In the genomic region with DNA sequence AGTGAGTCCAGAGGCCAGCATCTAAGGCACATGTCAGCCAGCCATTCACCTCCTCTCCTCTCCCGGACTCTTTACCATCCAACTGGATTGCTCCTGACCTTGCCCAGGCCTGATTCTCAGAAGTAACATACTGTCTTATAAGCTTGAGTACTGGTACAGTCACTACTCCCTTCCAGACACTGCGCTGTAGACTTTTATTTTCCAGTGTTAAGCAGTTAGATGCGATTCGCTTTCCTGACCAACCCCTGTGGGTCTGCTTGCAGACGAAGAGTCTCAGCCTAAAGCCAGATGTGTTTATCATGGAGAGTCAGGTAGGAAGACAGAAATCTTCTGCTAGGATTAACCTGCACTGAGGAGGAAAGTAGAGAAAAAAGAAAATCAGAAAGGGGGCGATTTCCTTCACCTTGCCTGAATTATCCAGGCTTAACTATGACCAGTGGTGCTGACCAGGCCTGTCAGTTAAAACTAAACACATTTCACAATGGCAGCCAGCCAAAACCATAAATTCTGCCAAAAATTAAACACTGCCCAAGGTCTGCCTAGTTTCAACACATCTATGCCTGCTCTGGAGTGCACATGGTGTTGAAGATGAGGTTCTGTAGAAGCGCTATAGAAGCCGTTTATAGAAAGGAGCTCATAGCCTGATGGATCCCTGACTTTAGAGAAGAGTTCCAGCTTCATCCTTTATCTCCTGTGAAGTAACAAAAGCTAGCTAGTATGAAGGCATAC, we compare ENCODE assay signal across 13 mouse cellular contexts.
A peak's percentile ranks its signal among the peaks of the same experiment; 100 is the strongest.
DNase-seq lines count a peak whose midpoint lies in the region.
"Had no signal": no experiment of that assay in that cellular context is flagged by ENCODE, and none has a peak within 500 bp of the region (broad histone marks: within the 10 kb centered on the region; RNA-seq: fewer than 3 reads in every experiment).

No protein-coding gene starts in this region.

- intact Hi-C loops in heart, postnatal 10 days (cut with DNase I), result no loop called here
- intact Hi-C loops in heart, postnatal 36 days (cut with DNase I), result no loop called here

- H3K4me1 ChIP-seq in hindbrain, embryonic 10.5 days (replicated peaks), result peaks cover 20% of the 10 kb centered on the region
- H3K4me1 ChIP-seq: heart, embryonic 15.5 days had no signal

- H3K27me3 ChIP-seq in hindbrain, embryonic 10.5 days (ENCODE audit: insufficient read depth, poor library complexity, severe bottlenecking), result peaks cover 34% of the 10 kb centered on the region
- H3K27me3 ChIP-seq: CH12.LX; heart, embryonic 15.5 days had no signal

- 90% methylated on average over 8 of the region's 8 CpGs for WGBS in hindbrain, embryonic 10.5 days

- H3K36me3 ChIP-seq in hindbrain, embryonic 10.5 days, result no peaks in the 10 kb centered on the region
- H3K36me3 ChIP-seq: heart, embryonic 15.5 days had no signal

- peak; percentile 36 to 46 for DNase-seq in heart, postnatal 10 days
- no peak for DNase-seq in heart, postnatal 36 days
- DNase-seq in lung, postnatal 10 days, result peak; percentile 20
- no peak for DNase-seq in lung, postnatal 4 days
- peak; percentile 62 for DNase-seq in kidney, postnatal 14 days
- DNase-seq in yolk sac, embryonic 10.5 days (ENCODE audit: low spot score), result peak; percentile 73
- DNase-seq in hindbrain, embryonic 10.5 days (ENCODE audit: low spot score), result no peak
- DNase-seq in B cell, adult 2 months, result no peak
- DNase-seq: lung, adult 18-20 months; thymus, postnatal 25 days had no signal

- H3K27ac ChIP-seq in hindbrain, embryonic 10.5 days, result no peak overlapping the region
- H3K27ac ChIP-seq: heart, embryonic 15.5 days had no signal

- no peak overlapping the region for H3K4me3 ChIP-seq in hindbrain, embryonic 10.5 days
- H3K4me3 ChIP-seq: heart, embryonic 15.5 days; myocyte had no signal

- no peaks in the 10 kb centered on the region for H3K9me3 ChIP-seq in hindbrain, embryonic 10.5 days
- H3K9me3 ChIP-seq: heart, embryonic 15.5 days had no signal

Comparison
In these comparisons a context has a peak if more than half of its experiments do, and no peak if none do; other contexts are left out.
1. DNase-seq: peak in heart, postnatal 10 days (2 of 2), lung, postnatal 10 days (single experiment), kidney, postnatal 14 days (single experiment) and yolk sac, embryonic 10.5 days (single experiment); none in heart, postnatal 36 days (0 of 2), lung, postnatal 4 days (0 of 2), hindbrain, embryonic 10.5 days (single experiment) and B cell, adult 2 months (0 of 2).